Mouse (Mus musculus) skeletal muscle tissue, adult 2 months (tissue): ENCODE measurements at regions not wholly inside any gene's neighbourhood (a gene's known extent, or its start where the extent isn't known, plus 50 kb on each side); places are given as distances from the start of the nearest gene placed in this dataset.
A peak's percentile ranks its signal among the peaks of the same experiment; 100 is the strongest.

ENCODE experiments used
- DNase-seq: peaks from one replicate; pipeline ENCODE4 v3.0.0-alpha.2; 2012; ENCODE audit warnings: low read depth, low spot score

GRCm38 (mm10) chr16:71622664-71623063 is 685.4 kb upstream of the Robo1 start:
- no peak for DNase-seq

DNA sequence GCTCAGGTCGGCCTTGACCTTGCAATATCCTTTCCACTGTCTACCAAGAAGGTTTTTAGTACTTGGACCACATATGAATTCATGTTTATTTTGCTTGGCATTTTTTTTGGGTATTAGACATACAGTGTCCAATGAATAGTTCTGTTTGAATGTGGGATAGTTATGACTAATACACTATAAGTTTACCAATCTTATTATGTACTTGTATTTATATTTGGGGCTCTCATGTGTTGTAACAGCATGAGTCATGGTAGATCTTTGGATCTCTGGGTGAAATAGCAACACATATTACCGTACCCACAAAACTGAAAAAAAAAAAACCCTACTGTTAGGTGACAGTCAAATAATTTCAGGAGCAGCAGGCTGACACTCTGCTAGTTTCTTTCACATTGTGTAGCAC is 667.7 kb upstream of the Robo1 start:
- DNase-seq, result no peak

DNA sequence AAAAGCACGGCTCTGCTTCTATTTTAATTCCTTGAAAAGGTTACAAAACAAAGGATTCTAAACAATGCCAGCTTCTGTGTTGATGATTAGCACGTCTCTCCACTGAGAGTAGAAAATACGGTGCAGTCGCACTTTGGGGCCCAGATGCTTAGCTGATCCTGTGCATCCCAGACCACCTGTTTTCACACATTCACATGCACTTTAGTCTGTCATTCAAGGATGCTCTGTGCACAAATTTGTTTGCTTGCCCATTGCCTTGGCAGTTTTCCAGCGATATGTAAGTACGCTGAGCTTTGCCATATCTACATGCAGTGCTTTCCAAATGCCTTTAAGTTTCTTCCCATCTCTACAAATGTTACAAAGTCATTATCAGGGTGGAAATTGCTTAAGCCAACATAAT is 664.9 kb upstream of the Robo1 start:
- DNase-seq, result no peak

- DNase-seq, result no peak
These were observed 629.9 kb upstream of the Robo1 start for GRCm38 (mm10) chr16:71678075-71678701.

DNA sequence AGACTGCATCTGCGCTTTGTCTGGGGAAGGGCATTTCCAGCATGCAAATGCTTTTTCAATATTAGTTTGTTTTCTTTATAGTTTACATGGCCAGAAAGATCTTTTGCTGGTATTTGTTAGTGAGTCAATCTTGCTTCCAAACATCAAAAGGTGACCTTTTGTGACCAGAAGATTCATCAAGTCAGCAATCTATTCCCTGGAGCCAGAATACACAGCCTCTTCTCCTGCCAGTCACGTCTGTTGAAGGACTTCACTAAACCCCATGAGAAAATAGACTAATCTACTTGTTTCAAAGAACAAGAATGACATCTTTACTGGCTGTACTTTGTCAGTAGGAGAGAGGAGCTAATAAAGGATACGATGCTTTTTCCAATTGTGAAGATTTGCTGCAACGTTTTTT is 614.6 kb upstream of the Robo1 start:
- DNase-seq, result no peak

DNA sequence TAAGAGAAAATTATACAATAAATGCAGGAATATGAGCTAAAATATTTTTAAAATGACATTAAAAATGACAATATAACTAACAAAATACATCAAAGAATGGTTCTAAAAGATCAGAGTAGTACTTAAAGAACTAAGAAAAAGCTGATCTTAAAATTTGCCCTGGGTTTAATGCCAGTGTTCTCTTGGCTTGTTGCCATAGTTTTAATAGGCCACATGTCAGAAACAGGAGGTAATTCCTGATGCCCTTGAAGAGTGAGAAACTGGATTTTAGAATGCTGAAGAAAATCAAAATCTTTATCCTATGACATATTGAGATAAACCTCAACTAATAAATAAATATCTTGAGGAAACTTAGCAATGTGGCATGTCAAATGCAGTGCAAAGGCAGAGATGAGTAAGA is 602.3 kb upstream of the Robo1 start:
- no peak for DNase-seq

- no peak for DNase-seq
These were observed 598.4 kb upstream of the Robo1 start for GRCm38 (mm10) chr16:71709684-71710083.

- no peak for DNase-seq
These were observed 596.2 kb upstream of the Robo1 start for GRCm38 (mm10) chr16:71711879-71712278.

GRCm38 (mm10) chr16:71717207-71717606 is 590.9 kb upstream of the Robo1 start:
- no peak for DNase-seq

DNA sequence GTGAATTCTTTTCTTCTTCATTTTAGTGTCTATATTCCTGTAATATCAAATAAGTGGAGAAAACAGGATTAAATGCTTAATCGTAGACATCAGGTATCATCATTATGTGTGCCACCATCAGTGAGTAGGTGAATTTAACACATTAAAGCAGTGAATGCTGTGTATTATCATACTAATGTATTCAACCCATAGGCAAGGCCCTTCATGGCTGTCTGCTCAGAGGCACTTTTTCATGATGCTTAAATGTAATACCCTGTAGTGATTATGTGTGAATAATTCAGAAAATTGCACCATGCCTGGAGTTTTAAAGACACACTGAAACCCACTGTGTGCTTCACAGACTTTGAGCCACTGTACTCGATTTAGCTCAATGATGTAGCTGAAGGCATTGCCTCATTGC is 583.2 kb upstream of the Robo1 start:
- no peak for DNase-seq

- DNase-seq, result no peak
These were observed 570.2 kb upstream of the Robo1 start for GRCm38 (mm10) chr16:71737941-71738340.

DNA sequence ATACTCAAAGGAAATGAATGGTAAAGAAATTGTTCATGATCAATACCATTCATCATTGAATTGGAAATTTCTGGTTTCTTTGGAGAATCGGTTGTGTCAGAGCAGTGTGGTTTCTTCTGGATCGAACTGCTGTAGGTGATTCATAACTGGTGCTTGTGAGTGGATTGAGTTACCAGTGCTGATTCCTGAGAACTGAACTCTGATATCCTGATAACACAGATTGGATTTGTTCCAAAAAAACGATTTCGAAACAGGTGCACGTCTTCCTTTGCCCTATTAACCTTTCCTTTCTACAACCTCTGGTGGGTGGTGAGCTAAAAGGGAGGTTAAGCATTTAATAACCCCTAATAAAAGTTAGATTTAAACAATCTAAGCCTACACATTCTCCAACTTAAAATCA is 569.0 kb upstream of the Robo1 start:
- DNase-seq, result no peak

DNA sequence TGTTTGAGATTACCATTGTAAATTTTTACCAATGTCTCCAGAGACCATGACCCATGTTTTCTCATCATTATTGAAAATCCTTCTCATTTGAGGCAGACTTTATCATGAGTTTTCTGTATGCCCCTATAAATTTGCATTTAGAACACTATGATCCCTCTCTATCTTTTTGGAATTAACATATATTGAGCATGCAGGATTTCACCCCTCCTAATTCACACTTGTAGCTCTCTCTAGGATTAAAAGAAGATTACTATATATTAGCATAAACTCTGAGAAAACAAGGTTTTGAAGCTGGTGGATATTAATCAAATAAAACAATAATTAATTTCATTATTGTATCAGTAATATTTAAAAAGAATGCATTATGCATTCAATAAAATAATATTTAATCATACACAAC is 527.2 kb upstream of the Robo1 start:
- DNase-seq, result no peak

DNA sequence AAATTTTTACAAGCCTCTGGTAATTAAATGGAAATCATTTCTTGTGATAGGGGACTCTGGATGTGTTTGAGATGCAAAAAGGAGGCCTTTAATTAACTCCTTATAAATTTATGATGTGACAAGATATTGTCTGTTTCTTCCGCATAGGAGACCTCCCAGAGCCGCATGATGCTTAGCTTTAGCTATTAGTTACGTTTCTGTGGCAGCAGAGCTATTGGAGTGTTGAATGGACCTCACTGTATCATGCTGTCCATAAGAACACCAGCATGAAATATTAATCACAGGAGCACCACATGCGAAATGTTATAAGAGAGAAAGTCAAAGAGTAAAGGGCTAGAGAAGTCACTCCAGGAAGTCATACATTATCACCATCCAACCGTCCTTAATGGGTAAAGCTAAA is 495.3 kb upstream of the Robo1 start:
- DNase-seq, result no peak

GRCm38 (mm10) chr16:71835325-71835724 is 472.8 kb upstream of the Robo1 start:
- no peak for DNase-seq

DNA sequence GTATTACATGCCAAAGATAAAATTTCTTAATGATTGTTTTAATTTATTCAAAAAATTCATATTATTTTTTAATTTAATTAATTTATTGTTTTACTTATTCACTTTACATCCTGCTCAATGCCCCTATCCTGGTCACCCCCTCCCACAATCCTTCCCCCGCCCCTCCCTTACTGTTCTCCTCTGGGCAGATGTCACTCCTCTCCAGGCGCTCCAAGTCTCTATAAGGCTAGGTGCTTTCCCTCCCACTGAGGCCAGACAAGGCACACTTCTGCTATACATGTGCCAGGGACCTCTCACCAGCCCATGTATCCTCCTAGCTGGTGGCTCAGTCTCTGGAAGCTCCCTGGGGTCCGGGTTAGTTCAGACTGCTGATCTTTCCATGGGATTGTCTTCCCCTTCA is 458.0 kb upstream of the Robo1 start:
- no peak for DNase-seq

DNA sequence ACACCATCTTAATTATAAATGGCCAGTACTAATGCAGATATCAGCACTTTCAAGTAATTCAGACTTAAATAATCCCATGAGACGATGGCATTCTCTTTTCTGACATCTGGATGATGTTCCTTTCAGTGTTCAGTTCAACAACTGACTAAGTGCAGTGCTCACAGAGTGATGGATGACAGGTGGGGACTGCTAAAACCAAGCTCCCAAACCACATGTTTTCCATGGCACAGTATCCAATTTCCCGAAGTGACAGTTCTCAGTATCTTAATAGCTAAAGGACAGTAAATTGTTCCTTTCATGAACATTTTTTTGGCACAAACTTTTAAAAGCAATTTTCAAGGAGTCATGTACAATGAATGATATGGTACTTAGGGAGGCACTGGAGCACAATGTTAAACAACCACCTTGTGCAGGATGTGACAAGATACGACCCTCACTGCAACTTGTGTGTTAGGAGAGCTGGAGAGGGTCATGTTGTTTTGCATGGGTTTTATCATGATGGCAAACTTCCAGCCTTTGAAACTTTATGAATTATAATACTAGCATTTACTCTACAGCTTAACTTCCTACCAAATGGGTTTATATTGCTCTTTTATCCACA is 456.4 kb upstream of the Robo1 start:
- peak; percentile 12 for DNase-seq

- DNase-seq, result no peak
These were observed 450.2 kb upstream of the Robo1 start for GRCm38 (mm10) chr16:71857877-71858276.

- peak; percentile 42 for DNase-seq
These were observed 447.9 kb upstream of the Robo1 start for GRCm38 (mm10) chr16:71860205-71860604.

DNA sequence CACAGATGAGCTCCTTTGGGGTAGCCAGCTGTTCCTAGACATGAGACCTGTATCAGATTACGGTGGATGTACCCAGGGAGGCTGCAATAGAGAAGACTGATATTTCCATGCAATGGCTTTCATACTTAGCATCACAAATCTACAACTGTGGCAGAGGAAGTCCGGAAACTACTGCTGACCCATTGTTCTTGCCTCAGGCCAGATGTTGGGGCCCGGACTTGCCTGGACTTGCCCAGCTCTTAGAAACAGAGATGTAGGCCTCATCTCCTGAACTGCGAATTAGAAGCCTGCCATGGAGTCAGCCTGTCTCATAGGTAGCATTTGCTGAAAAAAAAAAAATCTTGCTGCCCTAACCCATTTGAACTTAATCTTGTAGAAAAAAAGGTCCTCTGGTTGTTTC is 422.4 kb upstream of the Robo1 start:
- DNase-seq, result no peak

GRCm38 (mm10) chr16:71889679-71890078 is 418.4 kb upstream of the Robo1 start:
- no peak for DNase-seq

- no peak for DNase-seq
These were observed 385.0 kb upstream of the Robo1 start for GRCm38 (mm10) chr16:71923111-71923510.

DNA sequence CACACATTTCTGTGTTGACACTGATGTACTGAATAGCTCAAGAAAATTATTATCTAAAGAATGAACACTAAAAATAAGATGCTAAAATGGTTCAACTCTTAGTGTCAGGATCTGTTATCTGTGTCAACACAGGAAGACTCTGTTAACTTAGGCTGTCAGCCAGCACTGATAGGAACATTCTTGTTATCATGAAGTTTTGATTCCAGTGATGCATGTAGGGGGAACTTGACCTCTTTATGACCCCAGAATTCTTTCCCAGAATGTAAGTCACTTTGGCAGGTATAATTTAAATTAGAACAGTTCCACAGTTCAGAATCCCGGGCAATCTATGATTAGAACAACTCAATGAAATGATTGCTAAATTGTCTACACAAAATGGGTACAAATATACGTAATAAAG is 363.9 kb upstream of the Robo1 start:
- no peak for DNase-seq

GRCm38 (mm10) chr16:71944846-71945245 is 363.3 kb upstream of the Robo1 start:
- DNase-seq, result no peak
